Mouse (Mus musculus) myocyte (in vitro differentiated cells): ENCODE measurements around the gene Zfp72.

ENCODE experiments used
- MAX ChIP-seq: IDR thresholded peaks from one replicate; pipeline ENCODE4 v1.6.1; 2011; ENCODE audit warnings: low read depth, mild to moderate bottlenecking, control low read depth
- MYOD1 ChIP-seq, 3 experiments: IDR thresholded peaks; one replicate each; pipeline ENCODE4 v1.6.1; 2011; ENCODE audit warnings: control low read depth in 2 of 3, low read depth in 2 of 3, mild to moderate bottlenecking in 2 of 3, moderate library complexity in 1 of 3; ENCODE audit not compliant: insufficient read length in 2 of 3, control insufficient read depth in 1 of 3
- POLR2A ChIP-seq: IDR thresholded peaks from one replicate; pipeline ENCODE4 v1.6.1; 2011; ENCODE audit warnings: low read depth, mild to moderate bottlenecking, control low read depth, moderate library complexity; ENCODE audit not compliant: insufficient read length
- POLR2AphosphoS2 ChIP-seq: IDR thresholded peaks from one replicate; pipeline ENCODE4 v1.6.1; 2011; ENCODE audit warnings: low read depth, control low read depth; ENCODE audit not compliant: insufficient read length
- TCF12 ChIP-seq: IDR thresholded peaks from one replicate; pipeline ENCODE4 v1.6.1; 2011; ENCODE audit warnings: mild to moderate bottlenecking, control low read depth; ENCODE audit not compliant: poor library complexity, insufficient read depth, severe bottlenecking
- USF1 ChIP-seq: IDR thresholded peaks from one replicate; pipeline ENCODE4 v1.6.1; 2011; ENCODE audit warnings: low read depth, mild to moderate bottlenecking, control low read depth, moderate library complexity

GRCm38 (mm10) chr13:74399298-74399839, 8.7 kb upstream of the Zfp72 start, which contains the start of gene Ftl1-ps1:
- TF ChIP-seq POLR2A (no peak), TCF12 (no peak), USF1 (no peak), MAX (no peak), MYOD1 (IDR thresholded peaks at IDR 0.05; ENCODE audit: control insufficient read depth in 1 of 3, insufficient read length in 2 of 3, low read depth in 2 of 3) (no peak), POLR2AphosphoS2 (no peak)
